ENCODE assay signal across 10 mouse cellular contexts in the genomic region with DNA sequence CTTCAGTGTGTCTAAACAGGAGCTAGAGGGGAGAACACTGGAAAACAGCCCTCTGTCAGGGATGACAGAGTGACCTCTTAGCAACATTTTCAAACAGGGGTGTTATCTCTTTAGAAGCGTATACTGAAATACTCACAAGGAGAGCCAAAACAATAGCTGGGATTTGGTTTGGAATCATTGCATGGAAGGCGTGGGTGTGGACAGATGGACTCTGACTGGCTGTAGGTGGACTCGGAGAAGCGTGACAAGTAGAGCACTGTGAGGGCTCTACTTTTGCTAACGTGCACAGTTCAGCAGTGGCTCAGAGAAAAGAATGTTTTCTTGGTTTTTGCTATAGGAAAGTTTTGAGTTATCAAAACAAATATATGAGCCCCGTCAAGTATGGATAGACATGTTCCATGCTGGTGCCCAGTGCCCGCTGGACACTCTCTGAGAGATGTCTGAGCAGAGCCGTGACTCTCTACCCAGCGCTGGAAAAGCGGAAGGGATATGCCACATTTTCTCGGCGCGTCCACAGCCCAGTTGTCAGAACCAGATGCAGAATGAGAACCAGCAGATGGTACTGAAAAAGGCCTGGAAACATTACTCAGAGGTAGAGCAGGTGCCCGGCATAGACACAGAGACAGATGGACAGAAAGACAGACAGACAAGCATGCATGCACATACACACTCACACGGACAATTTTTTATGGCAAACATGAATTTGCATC.
DNase-seq lines count a peak whose midpoint lies in the region; ATAC-seq and TF ChIP-seq lines count a peak whose summit lies in the region.
"Had no signal": no experiment of that assay in that cellular context is flagged by ENCODE, and none has a peak within 500 bp of the region (broad histone marks: within the 10 kb centered on the region; RNA-seq: fewer than 3 reads in every experiment).

No protein-coding gene starts in this region.

- no peak for DNase-seq in heart, adult 18-20 months
- no peak for DNase-seq in lung, adult 18-20 months
- DNase-seq in embryo, embryonic 9.5 days (ENCODE audit: extremely low spot score): no peak
- DNase-seq: gastrocnemius, postnatal 14 days had no signal

- no peak overlapping the region for H3K4me3 ChIP-seq in heart, embryonic 13.5 days
- no peak overlapping the region; the same call in 1 of the 2 replicates for H3K4me3 ChIP-seq in lung, embryonic 16.5 days (ENCODE audit: low read length)
- H3K4me3 ChIP-seq in intestine, embryonic 16.5 days (ENCODE audit: low read length): no peak overlapping the region
- peak overlapping the region; percentile 59; the same call in 1 of the 2 replicates for H3K4me3 ChIP-seq in small intestine, adult 2 months (ENCODE audit: low read depth, low read length)

- TF ChIP-seq CTCF in small intestine, adult 2 months (IDR thresholded peaks at IDR 0.05; ENCODE audit: extremely low read depth, insufficient read length, insufficient replicate concordance, low read depth, low read length): no peak

- H3K4me1 ChIP-seq in heart, embryonic 13.5 days: peaks cover 20% of the 10 kb centered on the region
- H3K4me1 ChIP-seq in lung, embryonic 16.5 days (replicated peaks; ENCODE audit: control insufficient read depth, insufficient read depth, low read length): peaks cover 8% of the 10 kb centered on the region; the same call in 1 of the 2 replicates
- peaks cover 10% of the 10 kb centered on the region; the same call in 1 of the 2 replicates for H3K4me1 ChIP-seq in intestine, embryonic 16.5 days (ENCODE audit: control insufficient read depth, insufficient read depth, low read length)
- peaks cover 8% of the 10 kb centered on the region; the same call in 1 of the 2 replicates for H3K4me1 ChIP-seq in small intestine, adult 2 months (ENCODE audit: control insufficient read depth, insufficient read depth, insufficient read length, low read length)

- 0 out of 2 replicates have a peak overlapping the region, but pooled peaks have one; percentile 17 for H3K9ac ChIP-seq in heart, embryonic 13.5 days
- 0 out of 2 replicates have a peak overlapping the region, but pooled peaks have one; percentile 29 for H3K9ac ChIP-seq in lung, embryonic 16.5 days (ENCODE audit: low read length)
- 0 out of 2 replicates have a peak overlapping the region, but pooled peaks have one; percentile 26 for H3K9ac ChIP-seq in intestine, embryonic 16.5 days (ENCODE audit: low read depth, low read length)

- H3K27ac ChIP-seq in heart, embryonic 13.5 days (replicated peaks): no peak overlapping the region
- H3K27ac ChIP-seq in lung, embryonic 16.5 days (ENCODE audit: low read length): no peak overlapping the region
- no peak overlapping the region; the same call in 1 of the 2 replicates for H3K27ac ChIP-seq in intestine, embryonic 16.5 days (ENCODE audit: low read length)
- peak overlapping the region; percentile 75 for H3K27ac ChIP-seq in small intestine, adult 2 months (ENCODE audit: insufficient read depth, low read depth, low read length)
- H3K27ac ChIP-seq: macrophage had no signal

- no peak overlapping the region for H3K4me2 ChIP-seq in heart, embryonic 13.5 days
- peak overlapping the region; percentile 53; the same call in 1 of the 2 replicates for H3K4me2 ChIP-seq in lung, embryonic 16.5 days (ENCODE audit: low read depth, low read length)
- H3K4me2 ChIP-seq in intestine, embryonic 16.5 days (ENCODE audit: low read depth, low read length): peak overlapping the region; percentile 38; the same call in 1 of the 2 replicates

- WGBS in heart, embryonic 13.5 days: 71% methylated on average over 15 of the region's 15 CpGs
- WGBS in lung, embryonic 16.5 days: 69% methylated on average over 15 of the region's 15 CpGs
- 76% methylated on average over 15 of the region's 15 CpGs for WGBS in intestine, embryonic 16.5 days
- WGBS in small intestine, adult 2 months: 79% methylated on average over 15 of the region's 15 CpGs

- no peaks in the 10 kb centered on the region for H3K9me3 ChIP-seq in heart, embryonic 13.5 days
- H3K9me3 ChIP-seq in lung, embryonic 16.5 days (ENCODE audit: control insufficient read depth, low read length): no peaks in the 10 kb centered on the region
- no peaks in the 10 kb centered on the region for H3K9me3 ChIP-seq in intestine, embryonic 16.5 days (ENCODE audit: control insufficient read depth, low read length)

- no peak; the same call in 1 of the 2 replicates for TF ChIP-seq POLR2A in small intestine, adult 2 months (IDR thresholded peaks at IDR 0.05; ENCODE audit: low read depth, low read length)

- no peaks in the 10 kb centered on the region for H3K27me3 ChIP-seq in heart, embryonic 13.5 days (replicated peaks)
- H3K27me3 ChIP-seq in lung, embryonic 16.5 days (ENCODE audit: control insufficient read depth, insufficient read depth, low read depth, low read length): no peaks in the 10 kb centered on the region
- H3K27me3 ChIP-seq in intestine, embryonic 16.5 days (replicated peaks; ENCODE audit: control insufficient read depth, insufficient read depth, low read length): no peaks in the 10 kb centered on the region
- no peaks in the 10 kb centered on the region for H3K27me3 ChIP-seq in small intestine, adult 2 months (ENCODE audit: control insufficient read depth, insufficient read depth, low read length)

- no peaks in the 10 kb centered on the region for H3K36me3 ChIP-seq in heart, embryonic 13.5 days
- H3K36me3 ChIP-seq in lung, embryonic 16.5 days (ENCODE audit: control insufficient read depth, insufficient read depth, low read length): no peaks in the 10 kb centered on the region
- H3K36me3 ChIP-seq in intestine, embryonic 16.5 days (ENCODE audit: control insufficient read depth, insufficient read depth, low read length): no peaks in the 10 kb centered on the region
- no peaks in the 10 kb centered on the region for H3K36me3 ChIP-seq in small intestine, adult 2 months (ENCODE audit: control insufficient read depth, insufficient read depth, low read length)

- no peak for ATAC-seq in heart, embryonic 13.5 days (ENCODE audit: extremely low read depth, insufficient number of reproducible peaks, low FRiP score, low TSS enrichment)
- ATAC-seq in lung, embryonic 16.5 days (ENCODE audit: low read depth): peak; percentile 31; the same call in 1 of the 2 replicates
- ATAC-seq in intestine, embryonic 16.5 days: no peak
- ATAC-seq in CD4-positive, CD25-positive, alpha-beta regulatory T cell, adult 4 months: no peak
